ENCODE assay signal across 26 mouse cellular contexts in genomic region chr9:70052730-70053129, GRCm38 (mm10). TPM values are rescaled to one million over a fixed set of nuclear protein-coding genes. Genes with fewer than 3 reads are reported as not detected.
"Had no signal": no experiment of that assay in that cellular context is flagged by ENCODE, and none has a peak within 500 bp of the region (broad histone marks: within the 10 kb centered on the region; RNA-seq: fewer than 3 reads in every experiment).

No protein-coding gene starts in this region.

- H3K4me1 ChIP-seq: neural tube, embryonic 13.5 days had no signal

- H3K9me3 ChIP-seq: hindbrain, embryonic 15.5 days; limb, embryonic 10.5 days; limb, embryonic 13.5 days; midbrain, embryonic 13.5 days; neural tube, embryonic 13.5 days had no signal

- H3K36me3 ChIP-seq: hindbrain, embryonic 15.5 days; limb, embryonic 10.5 days; limb, embryonic 13.5 days; midbrain, embryonic 13.5 days; neural tube, embryonic 13.5 days had no signal

- H3K4me3 ChIP-seq: hindbrain, embryonic 15.5 days; layer of hippocampus, adult 2 months; limb, embryonic 10.5 days; limb, embryonic 13.5 days; midbrain, embryonic 13.5 days; neural tube, embryonic 13.5 days had no signal

- H3K4me2 ChIP-seq: hindbrain, embryonic 15.5 days; limb, embryonic 13.5 days; lung, embryonic 14.5 days; midbrain, embryonic 13.5 days; neural tube, embryonic 13.5 days had no signal

- ATAC-seq: liver, postnatal 0 days; lung, postnatal 0 days; midbrain, embryonic 13.5 days; midbrain, embryonic 16.5 days had no signal

- DNase-seq: layer of hippocampus, adult 9-11 months; liver; lung, embryonic 14.5 days; right cerebral cortex, postnatal 25 days; thymus, adult 2 months; thymus, postnatal 14 days; thymus, postnatal 4 days had no signal

- H3K9ac ChIP-seq: hindbrain, embryonic 15.5 days; limb, embryonic 13.5 days; liver, embryonic 14.5 days; liver, postnatal 0 days; lung, embryonic 14.5 days; midbrain, embryonic 13.5 days; neural tube, embryonic 13.5 days had no signal

- H3K27ac ChIP-seq: hindbrain, embryonic 15.5 days; layer of hippocampus, adult 2 months; limb, embryonic 10.5 days; limb, embryonic 13.5 days; liver, embryonic 14.5 days; macrophage; midbrain, embryonic 13.5 days; neural tube, embryonic 13.5 days; stomach, postnatal 0 days had no signal

- H3K27me3 ChIP-seq: hindbrain, embryonic 15.5 days; limb, embryonic 13.5 days; midbrain, embryonic 13.5 days; neural tube, embryonic 13.5 days had no signal

RNA-seq across cellular contexts. Expression of gene Gcnt3, which starts 14.8 kb away (rescaled TPM):
- total RNA-seq: layer of hippocampus, adult 2 months; layer of hippocampus, postnatal 25 days; left cerebral cortex, adult 18-20 months; left cerebral cortex, postnatal 25 days; megakaryocyte, adult 5-6 weeks; monocyte, adult 5-6 weeks; neutrophil, adult 5-6 weeks had no signal
- polyA plus RNA-seq: hindbrain, embryonic 15.5 days; limb, embryonic 10.5 days; liver, embryonic 14.5 days; liver, postnatal 0 days; lung, postnatal 0 days; macrophage; midbrain, embryonic 13.5 days; midbrain, embryonic 16.5 days; neural tube, embryonic 13.5 days; spleen, adult 2 months; thymus, adult 2 months had no signal
